Mouse (Mus musculus): ENCODE measurements around the gene Tnpo2.

Gene Tnpo2

DNA sequence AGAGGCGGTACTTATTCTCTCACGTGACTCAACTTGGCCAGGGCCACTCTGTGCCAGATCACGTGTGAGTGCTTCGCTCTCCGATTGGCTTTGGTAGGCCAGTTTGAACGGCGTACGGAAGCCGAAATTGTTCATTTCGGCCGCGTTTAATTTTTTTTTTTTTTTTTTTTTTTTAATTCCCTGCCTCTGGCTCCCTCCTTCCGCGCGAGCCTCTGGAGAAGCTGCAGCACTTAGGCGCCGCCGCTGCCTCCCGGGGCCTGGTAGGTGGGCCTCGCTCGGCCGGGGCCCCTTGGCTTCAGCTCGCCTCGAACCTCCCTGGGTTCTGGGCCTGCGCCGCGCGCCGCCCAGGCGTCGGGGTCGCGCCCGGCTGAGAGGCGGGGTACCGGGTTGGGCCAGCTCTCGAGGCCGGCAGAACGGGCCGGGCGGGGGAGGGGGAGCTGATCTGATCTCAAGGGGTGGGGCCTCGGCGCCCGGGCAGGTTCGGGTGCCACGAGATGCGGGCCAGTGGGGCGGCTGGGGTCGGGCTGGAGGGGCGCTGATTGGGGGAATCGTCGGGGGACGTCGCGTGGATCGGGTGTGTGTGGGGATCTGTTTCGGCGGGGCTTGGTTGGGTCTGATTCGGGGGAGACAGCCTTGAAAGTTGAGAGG is at the start of gene Tnpo2:
Tnpo2 (plus strand) TSS at position 198 of the 648 bp plus-strand sequence.
- in situ Hi-C loops (cut with MseI, MboI): no loop called here

DNA sequence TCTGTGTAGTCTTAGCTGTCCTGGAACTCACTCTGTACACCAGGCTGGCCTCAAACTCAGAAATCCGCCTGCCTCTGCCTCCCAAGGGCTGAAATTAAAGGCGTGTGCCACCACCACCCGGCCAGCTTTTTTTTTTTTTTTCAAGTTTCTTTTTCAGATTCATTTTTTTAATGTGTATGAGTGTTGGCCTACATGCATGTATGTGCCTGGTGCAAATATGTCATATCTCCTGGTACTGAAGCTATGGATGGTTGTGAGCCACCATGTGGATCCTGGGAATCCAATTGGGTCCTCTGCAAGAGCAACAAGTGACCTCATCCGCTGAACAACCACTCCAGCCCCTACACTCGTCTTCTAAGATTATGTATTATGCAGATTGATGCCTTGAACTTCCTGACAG is 49.3 kb upstream of the Tnpo2 start:
- in situ Hi-C loops (cut with MseI, MboI): no loop called here

DNA sequence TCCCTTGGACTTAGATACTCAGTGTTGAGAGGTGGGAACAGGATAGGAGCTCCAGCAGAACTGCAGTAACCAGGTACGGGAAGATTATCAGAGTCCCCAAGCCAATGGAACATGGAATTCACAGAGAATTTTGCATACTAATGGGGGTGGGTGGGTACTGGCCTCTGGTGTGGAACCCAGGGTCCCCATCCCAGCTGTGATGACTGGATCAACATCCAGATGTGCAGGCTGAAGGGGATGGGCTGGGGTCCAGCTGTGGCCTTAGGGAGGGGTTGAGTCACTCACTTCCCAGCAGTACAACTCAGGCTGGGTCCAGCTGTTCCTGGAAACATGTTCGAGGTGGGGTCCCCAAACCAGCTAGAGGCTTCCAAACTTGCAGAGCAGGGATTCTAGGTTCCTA is 48.8 kb upstream of the Tnpo2 start:
- in situ Hi-C loops (cut with MseI, MboI): no loop called here

DNA sequence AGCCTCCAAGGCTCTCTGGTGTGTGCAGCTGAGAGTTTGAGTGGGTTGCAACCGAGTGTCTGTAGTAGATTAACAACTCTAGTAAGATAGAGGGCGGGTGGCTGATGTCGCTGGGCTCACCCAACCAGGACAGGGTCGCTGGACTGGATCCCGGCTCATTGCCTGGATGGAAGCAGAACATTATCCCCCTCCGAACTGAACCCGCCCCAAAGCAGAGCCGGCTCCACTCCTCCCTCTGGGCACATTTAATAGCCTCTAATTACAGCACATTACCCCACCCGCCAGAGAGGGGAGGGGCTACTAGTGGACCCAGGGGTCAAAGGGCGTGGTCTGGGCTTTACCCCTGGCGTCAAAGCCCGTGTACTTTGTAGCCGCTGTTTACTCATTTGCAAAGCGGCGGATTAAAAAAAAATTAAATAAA is 47.4 kb upstream of the Tnpo2 start:
- in situ Hi-C loops (cut with MseI, MboI): no loop called here

DNA sequence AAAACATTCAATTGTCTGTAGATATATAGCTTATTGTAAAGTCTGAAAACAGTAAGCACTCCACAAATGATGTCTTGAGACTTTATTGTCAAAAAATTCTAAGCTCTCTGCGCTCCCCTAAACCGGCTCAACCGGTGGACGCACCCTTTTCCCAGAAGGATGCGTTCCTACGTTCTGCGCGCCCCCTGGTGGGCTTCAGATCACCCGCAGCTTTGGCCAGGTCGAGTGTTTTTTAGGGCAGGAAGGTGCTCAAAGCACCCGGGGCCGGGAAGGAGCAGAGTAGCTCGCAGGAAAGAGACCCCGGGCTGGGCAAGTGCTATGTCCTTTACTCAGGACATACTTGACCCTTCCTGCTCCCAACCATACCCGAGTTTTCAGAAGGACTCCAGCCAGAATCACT is 46.9 kb upstream of the Tnpo2 start:
- in situ Hi-C loops (cut with MseI, MboI): no loop called here

DNA sequence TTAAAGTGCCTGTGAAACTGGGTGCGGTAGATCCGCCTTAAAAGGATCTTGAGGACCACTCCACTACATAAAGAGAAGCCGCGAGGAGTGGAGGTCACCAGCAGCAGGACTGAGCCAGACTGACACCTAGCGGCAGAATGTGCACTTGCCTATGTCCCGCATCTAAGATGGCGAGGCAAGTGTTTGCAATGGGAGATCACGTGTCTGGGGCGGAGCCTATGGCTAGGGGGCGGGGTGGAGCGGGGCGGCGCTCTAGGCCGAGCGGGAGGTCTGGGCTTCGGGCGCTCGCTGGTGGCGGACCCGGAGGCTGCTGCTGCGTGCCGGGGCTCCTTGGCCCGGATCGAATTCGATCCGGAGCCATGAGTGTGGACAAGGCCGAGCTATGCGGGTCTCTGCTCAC is 46.4 kb upstream of the Tnpo2 start, which contains the start of gene Hook2:
Hook2 (plus strand) TSS at position 255 of the 400 bp plus-strand sequence.
- in situ Hi-C loops (cut with MseI, MboI): no loop called here

DNA sequence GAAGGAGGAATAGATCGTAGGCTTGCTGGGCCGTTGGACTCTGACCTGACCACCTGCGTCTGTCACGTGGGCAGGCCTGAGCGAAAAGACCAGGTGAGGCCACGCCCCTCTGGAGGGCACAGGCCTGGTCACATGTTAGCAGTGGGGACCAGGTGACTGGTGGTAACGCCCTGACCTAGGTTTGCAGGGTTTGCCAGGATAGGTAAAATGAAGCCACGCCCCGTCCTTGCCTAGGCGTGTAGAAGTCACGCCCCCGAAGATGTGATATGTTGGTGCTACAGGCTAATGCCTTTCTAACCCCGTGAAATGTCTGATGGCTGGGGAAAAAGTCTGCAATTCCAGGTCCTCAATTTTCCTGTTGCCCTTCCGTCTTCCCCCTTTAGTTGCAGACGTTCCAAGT is 45.9 kb upstream of the Tnpo2 start:
- in situ Hi-C loops (cut with MseI, MboI): no loop called here

DNA sequence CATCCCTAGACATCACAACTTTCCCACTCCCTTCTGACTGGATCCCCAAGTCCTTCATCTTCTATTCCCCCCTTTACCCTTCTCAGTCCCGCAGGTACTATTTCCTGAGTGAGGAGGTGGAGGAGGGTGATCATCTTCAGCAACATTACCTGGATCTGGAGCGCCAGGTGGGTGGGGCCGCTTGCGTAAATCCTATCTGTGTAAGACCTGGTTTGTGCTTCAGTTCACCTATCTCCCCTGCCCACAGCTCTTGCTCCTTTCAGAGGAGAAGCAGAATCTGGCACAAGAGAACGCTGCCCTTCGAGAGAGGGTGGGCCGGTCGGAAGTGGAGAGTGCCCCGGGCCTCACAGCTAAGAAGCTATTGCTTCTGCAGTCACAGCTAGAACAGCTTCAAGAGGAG is 42.3 kb upstream of the Tnpo2 start:
- in situ Hi-C loops (cut with MseI, MboI): no loop called here

DNA sequence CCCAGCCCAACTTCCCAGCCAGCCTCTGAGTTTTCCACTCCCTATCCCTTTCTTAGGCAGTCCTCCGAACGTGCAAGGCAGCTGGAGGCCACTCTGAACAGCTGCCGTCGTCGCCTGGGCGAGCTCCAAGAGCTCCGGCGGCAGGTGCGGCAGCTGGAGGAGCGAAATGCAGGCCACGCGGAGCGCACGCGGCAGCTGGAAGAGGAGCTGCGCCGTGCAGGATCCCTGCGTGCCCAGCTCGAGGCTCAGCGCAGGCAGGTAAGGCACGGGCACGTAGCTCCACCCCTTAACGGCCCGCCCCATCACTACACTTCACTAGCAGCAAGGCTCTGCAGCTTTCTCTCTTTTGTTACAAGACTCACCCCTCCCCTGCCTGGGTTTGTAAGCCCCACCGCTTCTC is 41.0 kb upstream of the Tnpo2 start:
- in situ Hi-C loops (cut with MseI, MboI): no loop called here

DNA sequence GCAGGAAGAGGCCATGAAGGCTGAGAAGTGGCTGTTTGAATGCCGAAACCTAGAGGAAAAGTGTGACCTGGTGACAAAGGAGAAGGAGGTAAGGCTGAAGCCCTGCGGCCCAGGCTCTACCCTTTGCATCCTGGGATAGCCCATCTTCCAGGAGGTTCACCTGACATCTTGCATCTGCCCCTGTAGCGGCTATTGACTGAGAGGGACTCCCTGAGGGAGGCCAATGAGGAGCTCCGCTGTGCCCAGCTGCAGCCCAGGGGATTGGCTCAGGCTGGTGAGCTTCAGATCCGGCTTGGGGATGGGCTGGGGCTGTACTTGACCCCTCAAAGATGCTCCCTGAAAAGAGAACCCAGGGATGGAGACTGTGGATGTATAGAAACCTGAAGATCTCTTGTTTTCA is 39.7 kb upstream of the Tnpo2 start:
- in situ Hi-C loops (cut with MseI, MboI): no loop called here

DNA sequence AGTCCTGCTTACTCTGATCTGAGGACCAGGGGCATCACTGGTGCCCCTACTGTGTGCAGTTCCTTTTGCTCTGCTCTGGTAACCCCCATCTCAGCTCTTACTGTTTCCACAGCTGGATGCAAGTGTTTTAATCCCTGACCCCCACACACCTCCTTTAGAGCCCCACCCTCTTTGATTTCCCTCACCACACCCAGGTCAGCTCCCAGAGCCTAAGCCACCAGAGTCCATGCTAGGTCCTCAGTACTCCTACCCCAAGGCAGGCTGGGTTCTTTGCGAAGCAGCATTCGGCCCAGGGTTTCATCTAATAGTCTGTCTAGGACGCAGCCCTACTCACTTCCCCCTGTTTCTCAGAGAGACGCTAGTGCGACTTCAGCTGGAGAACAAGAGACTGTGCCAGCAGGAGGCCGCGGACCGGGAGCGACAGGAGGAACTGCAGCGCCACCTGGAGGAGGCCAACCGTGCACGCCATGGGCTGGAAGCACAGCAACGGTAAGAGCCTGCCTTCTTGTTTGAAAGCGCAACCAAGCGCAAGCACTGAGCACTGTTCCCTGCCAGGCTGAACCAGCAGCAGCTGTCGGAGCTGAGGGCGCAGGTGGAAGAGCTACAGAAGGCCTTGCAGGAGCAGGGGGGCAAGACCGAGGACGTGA is 38.9 kb upstream of the Tnpo2 start:
- in situ Hi-C loops (cut with MseI, MboI): no loop called here

DNA sequence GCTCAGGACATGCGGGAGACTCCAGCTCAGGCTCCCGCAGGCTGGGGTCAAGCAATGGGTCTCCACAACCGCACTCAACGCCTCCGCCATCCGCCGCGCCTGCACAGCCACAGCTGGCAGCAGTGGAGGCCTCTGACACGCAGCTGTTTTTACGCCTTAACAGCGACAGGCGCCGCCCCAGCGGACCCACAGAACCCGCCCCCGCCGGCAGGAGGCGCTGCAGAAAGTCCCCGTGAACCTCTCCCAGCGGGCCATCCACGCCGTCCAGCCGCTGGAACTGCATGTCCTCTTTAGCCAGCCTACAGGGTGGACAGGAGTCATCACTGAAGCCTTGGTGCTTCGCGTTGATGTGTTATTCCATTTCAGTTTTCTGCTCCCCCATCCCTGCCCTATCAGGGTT is 29.0 kb upstream of the Tnpo2 start:
- in situ Hi-C loops (cut with MseI, MboI): no loop called here

DNA sequence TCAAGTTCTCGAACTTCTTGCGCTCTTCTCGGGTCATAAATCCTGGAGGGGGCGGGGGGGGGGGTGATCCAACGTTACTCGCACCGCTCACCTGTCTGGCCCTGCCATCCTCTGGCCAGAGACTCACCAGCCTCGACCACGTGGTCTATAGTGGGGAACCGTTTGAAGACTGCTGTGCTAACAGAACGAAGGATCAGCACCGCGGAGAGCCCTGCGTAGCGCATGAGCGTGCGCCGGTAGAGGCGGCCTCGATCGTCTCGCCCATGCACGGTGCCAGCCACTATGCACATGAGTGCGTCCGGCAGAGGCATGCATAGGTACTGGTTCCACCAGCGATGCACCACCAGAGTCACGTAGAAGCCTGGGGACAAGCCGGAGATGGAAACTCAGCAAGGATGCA is 25.5 kb upstream of the Tnpo2 start:
- in situ Hi-C loops (cut with MseI, MboI): no loop called here

DNA sequence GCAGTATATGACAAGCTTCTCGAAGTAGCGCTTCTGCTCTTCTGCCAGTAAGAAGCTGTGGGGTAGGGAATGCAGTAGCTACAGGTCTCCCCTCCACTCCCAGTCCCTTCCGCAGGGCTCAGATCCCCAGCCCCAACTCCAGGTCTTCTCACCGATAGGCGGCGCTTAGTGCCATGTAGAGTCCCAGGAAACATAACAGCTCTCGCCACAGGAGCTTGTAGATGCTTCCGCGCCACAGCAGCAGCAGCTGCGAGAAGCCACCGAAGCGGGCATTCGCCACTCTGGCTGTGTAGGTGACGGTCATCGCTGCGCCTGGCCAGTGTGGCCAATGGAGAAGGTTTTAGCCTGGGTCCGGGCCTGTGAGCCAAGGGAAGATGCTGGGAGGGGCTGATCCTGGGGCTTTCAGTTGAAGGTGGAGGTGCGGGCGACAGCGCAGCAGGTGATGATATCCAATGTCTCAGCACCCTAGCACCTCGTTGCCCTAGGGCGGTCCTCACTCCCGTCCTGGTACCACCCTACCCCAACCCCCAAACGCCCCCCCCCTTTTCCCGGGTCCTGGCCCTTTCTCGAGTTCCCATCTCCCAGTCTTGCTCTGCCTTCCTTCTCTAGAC is 23.4 kb upstream of the Tnpo2 start:
- in situ Hi-C loops (cut with MseI, MboI): no loop called here

DNA sequence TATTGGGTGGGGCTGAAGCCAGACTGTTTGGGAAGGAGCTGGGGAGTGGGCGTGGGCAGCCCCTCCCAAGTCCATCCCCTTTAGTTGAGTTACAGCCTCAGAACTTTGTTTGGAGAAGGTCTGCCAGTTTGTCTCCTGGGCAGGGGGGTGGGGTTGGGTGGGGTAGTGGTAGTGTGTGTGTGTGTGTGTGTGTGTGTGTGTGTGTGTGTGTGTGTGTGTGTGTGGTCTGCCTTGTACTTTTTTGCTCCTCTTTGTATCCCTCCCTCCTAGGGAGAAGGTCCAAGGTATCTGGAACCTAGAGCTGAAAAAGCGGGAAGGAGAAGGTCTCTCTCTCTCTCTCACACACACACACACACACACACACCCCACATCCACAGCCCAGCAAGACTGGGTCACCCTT is 22.3 kb upstream of the Tnpo2 start, which contains the start of gene Best2:
Best2 (minus strand) TSS at position 101 of the 400 bp plus-strand sequence.
- in situ Hi-C loops (cut with MseI, MboI): no loop called here

DNA sequence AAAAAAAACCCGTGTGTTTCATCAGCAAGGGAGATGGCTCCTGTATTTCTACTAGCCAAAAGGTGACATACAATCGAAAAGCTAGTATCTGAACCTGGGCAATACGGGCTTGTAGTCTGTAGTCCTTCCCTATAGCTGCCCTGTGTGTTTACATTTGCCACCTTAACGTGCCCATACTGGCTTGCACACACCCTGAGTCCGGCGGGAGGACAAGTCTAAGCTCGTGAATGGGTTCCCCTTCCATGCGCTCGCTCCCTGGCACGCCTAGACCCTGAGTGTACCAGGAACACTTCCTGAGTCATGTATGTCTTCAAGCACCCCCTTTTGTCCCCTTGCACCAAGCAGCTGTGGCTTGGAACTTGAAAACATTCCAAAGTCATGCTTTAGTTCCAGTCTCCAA is 20.0 kb upstream of the Tnpo2 start:
- in situ Hi-C loops (cut with MseI, MboI): no loop called here

DNA sequence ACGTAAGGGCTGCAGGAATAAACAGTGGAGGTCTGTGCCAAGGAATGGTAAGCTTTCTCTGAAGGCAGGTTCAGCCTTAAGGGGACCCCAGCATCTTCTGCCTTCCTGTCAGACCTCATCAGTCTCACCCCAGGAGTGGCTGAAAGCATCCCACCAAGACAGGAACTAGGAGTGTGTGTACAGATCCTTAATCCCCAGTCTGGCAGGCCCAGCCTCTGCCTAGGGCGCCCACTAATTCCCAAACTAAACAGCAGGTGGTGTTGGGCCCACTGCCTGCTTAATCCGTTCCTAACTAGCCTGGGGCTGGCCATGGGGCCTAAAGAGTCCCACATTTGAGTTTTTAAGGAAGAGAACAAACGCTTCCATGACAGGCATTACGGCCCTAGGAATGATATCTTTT is 19.5 kb upstream of the Tnpo2 start:
- in situ Hi-C loops (cut with MseI, MboI): no loop called here

DNA sequence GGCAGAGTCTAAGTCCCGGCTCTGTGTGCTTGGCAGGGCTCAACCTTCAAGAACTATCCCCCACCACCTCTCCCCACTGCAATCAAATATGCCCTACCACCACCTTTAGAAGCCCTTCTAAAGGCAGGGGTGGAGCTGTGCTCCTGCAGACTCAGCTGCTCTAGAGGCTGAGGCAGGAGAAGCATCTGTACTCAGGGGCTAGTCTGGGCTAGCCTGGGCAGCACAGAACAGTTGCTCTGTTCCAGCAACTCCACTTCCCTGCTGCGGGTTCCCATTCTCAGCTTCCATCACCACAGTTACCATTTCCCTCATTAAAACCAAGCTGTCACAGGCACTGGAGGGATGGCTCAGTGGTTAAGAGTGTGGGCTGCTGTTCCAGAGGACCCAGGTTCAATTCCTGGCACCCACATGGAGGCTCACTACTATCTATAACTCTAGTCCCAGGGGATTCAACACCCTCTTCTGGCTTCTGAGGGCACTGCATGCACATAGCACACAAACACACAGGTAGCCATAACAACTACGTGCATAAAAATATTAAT is 15.1 kb upstream of the Tnpo2 start:
- in situ Hi-C loops (cut with MseI, MboI): no loop called here

DNA sequence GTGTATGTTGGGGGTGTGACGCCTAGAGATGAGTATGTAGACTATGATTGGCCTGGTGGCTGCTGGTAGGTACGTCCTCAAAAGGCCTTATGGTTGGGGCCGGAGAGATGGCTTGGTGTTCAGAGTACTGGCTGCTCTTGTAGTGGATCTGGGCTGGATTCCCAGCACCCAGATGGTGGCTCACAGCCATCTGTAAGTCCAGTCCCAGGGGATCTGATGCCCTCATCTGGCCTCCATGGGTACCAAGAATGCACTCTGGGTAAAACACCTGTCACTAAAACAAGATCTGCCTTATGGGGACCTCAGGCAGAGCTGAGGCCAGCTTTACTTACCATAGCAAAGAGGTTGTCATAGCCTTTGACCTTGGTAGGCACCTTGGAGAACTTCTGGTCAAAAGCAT is 12.9 kb upstream of the Tnpo2 start:
- in situ Hi-C loops (cut with MseI, MboI): no loop called here

DNA sequence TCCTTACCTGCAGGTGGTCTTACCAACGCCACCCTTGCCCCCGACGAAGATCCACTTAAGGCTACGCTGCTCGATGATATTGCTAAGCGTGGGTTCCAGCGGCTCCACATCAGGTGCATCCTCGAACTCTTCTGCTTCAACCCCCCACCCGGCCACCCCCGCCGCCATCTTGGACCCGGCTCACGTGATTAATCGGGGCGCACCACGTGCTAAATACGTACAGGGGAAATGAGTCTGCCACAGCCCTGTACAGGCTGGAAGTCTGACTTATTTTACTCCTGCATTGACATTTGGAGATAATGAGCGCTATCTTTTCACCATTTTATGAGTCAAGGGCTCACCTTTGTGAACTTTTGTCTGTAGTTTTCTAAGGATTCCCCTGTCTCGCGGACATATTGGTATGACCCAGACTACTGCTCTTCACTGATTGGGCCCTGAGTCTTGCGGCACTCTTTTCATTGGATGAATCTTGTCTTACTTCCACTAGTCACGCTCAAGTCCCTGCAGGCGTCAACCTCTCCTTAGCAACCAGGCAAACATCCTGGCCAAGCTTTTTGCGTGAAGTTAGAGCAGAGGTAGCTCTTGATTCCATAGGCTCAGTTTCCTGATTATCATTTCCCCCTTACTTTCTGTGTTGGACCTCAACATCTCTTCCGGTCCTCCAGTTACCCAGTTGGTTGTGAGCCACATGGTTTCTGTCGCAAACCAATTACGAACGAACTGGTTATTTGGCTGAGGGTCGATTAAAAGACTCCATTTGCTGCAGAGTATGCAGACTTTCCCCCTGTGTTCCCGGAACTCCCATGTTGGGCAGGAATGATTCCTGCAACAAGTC is 11.4 kb upstream of the Tnpo2 start, which contains the start of gene Asna1:
Asna1 (minus strand) TSS at position 184 of the 835 bp plus-strand sequence.
- in situ Hi-C loops (cut with MseI, MboI): no loop called here

DNA sequence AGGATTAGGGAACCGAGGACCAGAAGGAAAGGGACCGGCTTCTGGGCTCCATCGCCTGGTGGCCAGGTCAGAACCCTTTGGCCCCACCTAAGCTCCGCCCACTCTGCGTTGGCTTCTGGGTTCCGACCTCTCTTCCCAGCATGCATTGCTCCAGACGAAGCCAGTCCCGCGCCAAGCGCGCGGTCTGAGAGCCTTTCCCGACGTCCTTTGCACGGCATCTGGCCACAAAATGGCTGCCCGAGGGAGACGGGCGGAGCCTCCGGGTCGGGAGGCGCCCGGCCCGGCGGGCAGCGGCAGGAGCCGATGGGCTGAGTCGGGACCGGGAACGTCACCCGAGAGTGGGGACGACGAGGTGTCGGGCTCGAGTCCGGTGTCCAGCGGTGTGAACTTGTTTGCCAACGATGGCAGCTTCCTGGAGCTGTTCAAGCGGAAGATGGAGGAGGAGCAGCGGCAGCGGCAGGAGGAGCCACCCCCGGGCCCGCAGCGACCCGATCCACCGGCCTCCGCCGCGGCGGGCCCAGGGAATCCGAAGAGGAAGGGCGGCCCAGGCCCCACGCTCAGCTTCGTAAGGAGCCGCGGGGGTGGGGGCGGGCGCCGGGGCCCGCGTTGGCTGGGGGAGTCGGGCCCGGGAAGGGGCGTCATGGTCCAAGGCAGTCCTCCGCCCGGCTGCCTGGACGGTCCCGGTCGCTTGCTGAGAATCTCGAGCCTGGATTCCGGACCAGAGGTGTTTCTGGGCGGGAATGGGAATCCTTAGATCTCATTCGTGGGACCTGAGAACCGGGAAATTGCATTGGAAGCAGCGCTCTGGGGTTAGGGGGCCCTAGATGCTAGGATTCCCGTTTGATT is 9.8 kb upstream of the Tnpo2 start, which contains the start of gene Trir:
Trir (plus strand) TSS at position 154 of the 846 bp plus-strand sequence.
- in situ Hi-C loops (cut with MseI, MboI): no loop called here
